Mouse (Mus musculus): ENCODE data around the gene Gcnt7. TPM values are rescaled to one million over a fixed set of nuclear protein-coding genes. Genes with fewer than 3 reads are reported as not detected.

The Gcnt7 gene
- polyA plus RNA-seq, 1 experiment from 2014 or later = 1.1 TPM

GRCm38 (mm10) chr2:172413894-172414293 lies 44.5 kb downstream of the Gcnt7 start:
- H3K9ac ChIP-seq = no peak overlapping the region
- H3K9me3 ChIP-seq (ENCODE audit: control insufficient read depth, low read length) = no peaks in the 10 kb centered on the region
- DNase-seq (ENCODE audit: low spot score) (no peak), ATAC-seq (ENCODE audit: low FRiP score) (no peak)
- H3K36me3 ChIP-seq (replicated peaks; ENCODE audit: control insufficient read depth, insufficient read depth) = no peaks in the 10 kb centered on the region
- no peak overlapping the region for H3K27ac ChIP-seq
- no peak overlapping the region for H3K4me3 ChIP-seq (replicated peaks; ENCODE audit: low read length)
- no peaks in the 10 kb centered on the region for H3K27me3 ChIP-seq (ENCODE audit: control insufficient read depth, insufficient read depth, low read length)
- no peak overlapping the region for H3K4me2 ChIP-seq (replicated peaks)
- WGBS = 41% methylated on average over 5 of the region's 5 CpGs
- 0 out of 2 replicates have a peak, but pooled peaks cover 2% of the 10 kb centered on the region for H3K4me1 ChIP-seq (replicated peaks; ENCODE audit: control insufficient read depth, insufficient read depth, low read length)

DNA sequence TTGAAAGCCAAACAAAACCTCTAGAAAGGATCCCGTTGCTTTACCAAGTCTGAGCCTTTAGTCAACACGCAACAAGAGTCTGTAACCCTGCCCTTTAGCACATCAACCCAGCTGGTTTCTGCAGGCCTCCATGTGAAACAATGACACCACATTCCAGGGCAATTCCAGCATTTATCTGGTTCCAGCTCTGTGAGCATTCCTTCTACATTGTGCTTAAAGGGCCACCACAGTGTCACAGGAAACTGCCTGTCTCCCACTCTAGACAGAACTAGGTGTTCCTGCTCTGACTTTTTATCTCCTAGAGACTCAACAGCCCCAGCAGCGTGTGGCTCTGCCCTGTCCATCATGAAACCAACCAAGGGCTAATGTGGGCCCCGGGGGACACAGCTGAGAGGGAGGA lies 45.1 kb downstream of the Gcnt7 start:
- H3K36me3 ChIP-seq (replicated peaks; ENCODE audit: control insufficient read depth, insufficient read depth) = no peaks in the 10 kb centered on the region
- H3K4me3 ChIP-seq (replicated peaks; ENCODE audit: low read length) = no peak overlapping the region
- WGBS = 15% methylated on average over 4 of the region's 4 CpGs
- ATAC-seq (ENCODE audit: low FRiP score) (no peak), DNase-seq (ENCODE audit: low spot score) (no peak)
- no peaks in the 10 kb centered on the region for H3K9me3 ChIP-seq (ENCODE audit: control insufficient read depth, low read length)
- no peak overlapping the region for H3K4me2 ChIP-seq (replicated peaks)
- H3K27me3 ChIP-seq (ENCODE audit: control insufficient read depth, insufficient read depth, low read length) = no peaks in the 10 kb centered on the region
- H3K27ac ChIP-seq = no peak overlapping the region
- H3K9ac ChIP-seq = no peak overlapping the region
- 0 out of 2 replicates have a peak, but pooled peaks cover 2% of the 10 kb centered on the region for H3K4me1 ChIP-seq (replicated peaks; ENCODE audit: control insufficient read depth, insufficient read depth, low read length)

DNA sequence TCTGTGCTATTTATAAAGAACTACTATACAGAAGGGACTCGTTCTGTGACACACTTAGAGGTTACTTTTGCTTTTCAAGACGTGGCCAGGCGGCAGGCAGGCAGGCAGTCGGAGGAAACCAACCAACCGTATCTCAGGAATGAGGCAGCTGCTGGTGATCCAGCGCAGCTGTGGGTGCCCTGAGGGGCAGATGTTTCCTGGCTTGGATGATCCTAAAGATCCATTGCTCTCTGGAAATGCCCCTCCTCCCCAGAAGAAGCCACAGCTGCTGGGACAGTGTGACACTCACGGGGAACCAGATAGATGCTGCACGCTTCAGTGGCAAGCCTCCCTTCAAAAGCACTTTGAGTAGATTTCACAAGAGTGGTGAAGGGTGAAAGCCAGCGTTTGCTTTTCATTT lies 45.9 kb downstream of the Gcnt7 start:
- no peak overlapping the region for H3K27ac ChIP-seq
- peak overlapping the region; percentile 7; the same call in 1 of the 2 replicates for H3K4me2 ChIP-seq (replicated peaks)
- H3K4me1 ChIP-seq (replicated peaks; ENCODE audit: control insufficient read depth, insufficient read depth, low read length) = 0 out of 2 replicates have a peak, but pooled peaks cover 2% of the 10 kb centered on the region
- H3K27me3 ChIP-seq (ENCODE audit: control insufficient read depth, insufficient read depth, low read length) = no peaks in the 10 kb centered on the region
- no peak overlapping the region for H3K9ac ChIP-seq
- no peaks in the 10 kb centered on the region for H3K36me3 ChIP-seq (replicated peaks; ENCODE audit: control insufficient read depth, insufficient read depth)
- ATAC-seq (ENCODE audit: low FRiP score) = peak; percentile 65; the same call in 1 of the 2 replicates
- H3K9me3 ChIP-seq (ENCODE audit: control insufficient read depth, low read length) = no peaks in the 10 kb centered on the region
- 8% methylated on average over 9 of the region's 9 CpGs for WGBS
- peak; percentile 44 for DNase-seq (ENCODE audit: low spot score)
- no peak overlapping the region for H3K4me3 ChIP-seq (replicated peaks; ENCODE audit: low read length)

DNA sequence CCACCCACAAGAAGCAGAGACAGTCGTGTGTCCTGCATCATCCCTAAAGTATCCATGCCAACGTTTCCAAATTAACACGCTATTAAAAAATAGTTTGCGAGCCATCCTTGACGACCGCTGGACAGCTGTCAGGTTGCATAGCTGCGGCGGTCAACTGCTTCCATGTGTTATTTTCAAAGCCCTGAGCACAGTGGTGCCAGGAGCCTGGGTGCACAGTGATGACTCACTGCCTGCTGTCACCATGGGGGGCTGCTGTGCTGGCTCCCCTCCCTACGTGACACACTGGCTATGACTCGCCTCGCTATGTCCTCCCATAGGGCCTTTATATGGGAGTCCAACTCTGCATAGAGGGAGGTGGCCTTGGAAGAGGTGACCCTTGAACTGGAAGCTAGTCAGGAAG lies 47.3 kb downstream of the Gcnt7 start:
- Histone ChIP-seq H3K27ac (no peak overlapping the region), H3K4me2 (replicated peaks) (no peak overlapping the region), H3K27me3 (ENCODE audit: control insufficient read depth, insufficient read depth, low read length) (no peaks in the 10 kb centered on the region), H3K36me3 (replicated peaks; ENCODE audit: control insufficient read depth, insufficient read depth) (no peaks in the 10 kb centered on the region), H3K4me3 (replicated peaks; ENCODE audit: low read length) (no peak overlapping the region), H3K9ac (no peak overlapping the region), H3K4me1 (replicated peaks; ENCODE audit: control insufficient read depth, insufficient read depth, low read length) (0 out of 2 replicates have a peak, but pooled peaks cover 2% of the 10 kb centered on the region), H3K9me3 (ENCODE audit: control insufficient read depth, low read length) (no peaks in the 10 kb centered on the region)
- no peak for ATAC-seq (ENCODE audit: low FRiP score)
- DNase-seq (ENCODE audit: low spot score) = no peak
- 83% methylated on average over 11 of the region's 11 CpGs for WGBS

- Histone ChIP-seq H3K36me3 (replicated peaks; ENCODE audit: control insufficient read depth, insufficient read depth) (no peaks in the 10 kb centered on the region), H3K27me3 (ENCODE audit: control insufficient read depth, insufficient read depth, low read length) (no peaks in the 10 kb centered on the region), H3K4me1 (replicated peaks; ENCODE audit: control insufficient read depth, insufficient read depth, low read length) (0 out of 2 replicates have a peak, but pooled peaks cover 2% of the 10 kb centered on the region), H3K27ac (no peak overlapping the region), H3K4me2 (replicated peaks) (no peak overlapping the region), H3K4me3 (replicated peaks; ENCODE audit: low read length) (no peak overlapping the region), H3K9ac (no peak overlapping the region), H3K9me3 (ENCODE audit: control insufficient read depth, low read length) (no peaks in the 10 kb centered on the region)
- WGBS = 80% methylated on average over 2 of the region's 2 CpGs
- no peak for DNase-seq (ENCODE audit: low spot score)
- ATAC-seq (ENCODE audit: low FRiP score) = no peak
Observed at GRCm38 (mm10) chr2:172410686-172411085, 47.7 kb downstream of the Gcnt7 start.

DNA sequence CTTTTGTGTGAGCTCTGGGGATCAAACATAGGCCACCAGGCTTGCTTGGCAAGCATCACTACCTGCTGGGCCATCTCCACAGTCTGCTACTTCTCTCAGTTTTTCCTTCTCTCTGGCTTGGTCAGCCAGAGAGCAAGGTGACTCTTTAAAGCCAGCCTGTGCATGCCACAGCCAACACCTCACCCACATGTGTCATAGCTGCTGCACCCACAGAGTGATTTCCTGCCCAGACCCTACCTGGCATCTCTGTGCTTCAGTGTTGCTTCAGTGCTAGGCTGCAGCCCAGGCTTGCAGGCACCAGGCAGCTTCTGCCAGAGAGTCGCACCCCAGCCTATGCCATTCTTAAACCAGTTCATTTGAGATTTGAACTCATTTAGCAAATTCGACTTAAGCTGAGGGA lies 50.9 kb downstream of the Gcnt7 start:
- ATAC-seq (ENCODE audit: low FRiP score) = no peak
- Histone ChIP-seq H3K4me3 (replicated peaks; ENCODE audit: low read length) (no peak overlapping the region), H3K4me2 (replicated peaks) (no peak overlapping the region), H3K9me3 (ENCODE audit: control insufficient read depth, low read length) (no peaks in the 10 kb centered on the region), H3K9ac (no peak overlapping the region), H3K27ac (no peak overlapping the region), H3K27me3 (ENCODE audit: control insufficient read depth, insufficient read depth, low read length) (no peaks in the 10 kb centered on the region), H3K4me1 (replicated peaks; ENCODE audit: control insufficient read depth, insufficient read depth, low read length) (0 out of 2 replicates have a peak, but pooled peaks cover 2% of the 10 kb centered on the region), H3K36me3 (replicated peaks; ENCODE audit: control insufficient read depth, insufficient read depth) (no peaks in the 10 kb centered on the region)
- WGBS = 84% methylated on average over 2 of the region's 2 CpGs
- no peak for DNase-seq (ENCODE audit: low spot score)

- Histone ChIP-seq H3K9ac (no peak overlapping the region), H3K4me2 (replicated peaks) (no peak overlapping the region), H3K27me3 (ENCODE audit: control insufficient read depth, insufficient read depth, low read length) (no peaks in the 10 kb centered on the region), H3K27ac (no peak overlapping the region), H3K4me1 (replicated peaks; ENCODE audit: control insufficient read depth, insufficient read depth, low read length) (no peaks in the 10 kb centered on the region), H3K36me3 (replicated peaks; ENCODE audit: control insufficient read depth, insufficient read depth) (no peaks in the 10 kb centered on the region), H3K9me3 (ENCODE audit: control insufficient read depth, low read length) (no peaks in the 10 kb centered on the region), H3K4me3 (replicated peaks; ENCODE audit: low read length) (no peak overlapping the region)
- no peak for ATAC-seq (ENCODE audit: low FRiP score)
- WGBS = 72% methylated on average over 4 of the region's 4 CpGs
- DNase-seq (ENCODE audit: low spot score) = no peak
Observed at GRCm38 (mm10) chr2:172406173-172406572, 52.2 kb downstream of the Gcnt7 start.

DNA sequence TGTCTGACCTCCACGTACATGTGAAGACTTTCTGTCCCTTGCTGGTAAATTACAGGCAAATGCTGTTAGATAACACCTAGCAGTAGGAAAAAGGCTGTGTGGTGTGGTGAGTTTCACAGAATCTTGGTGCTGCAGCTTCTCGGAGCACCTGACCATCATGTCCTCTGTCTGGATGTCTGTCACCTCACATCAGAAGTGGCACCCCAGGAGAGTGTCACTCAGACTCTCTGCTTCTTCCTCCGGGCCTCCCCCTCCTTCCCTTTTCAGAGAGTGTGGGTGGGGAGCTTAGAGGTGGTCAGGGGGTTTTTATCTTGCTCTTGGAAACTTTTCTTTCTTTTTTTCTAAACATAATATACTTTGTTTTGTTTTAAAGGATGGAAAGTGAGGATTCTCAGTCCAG lies 53.4 kb downstream of the Gcnt7 start:
- Histone ChIP-seq H3K36me3 (replicated peaks; ENCODE audit: control insufficient read depth, insufficient read depth) (no peaks in the 10 kb centered on the region), H3K9me3 (ENCODE audit: control insufficient read depth, low read length) (no peaks in the 10 kb centered on the region), H3K9ac (no peak overlapping the region), H3K27ac (no peak overlapping the region), H3K4me2 (replicated peaks) (no peak overlapping the region), H3K4me3 (replicated peaks; ENCODE audit: low read length) (no peak overlapping the region), H3K4me1 (replicated peaks; ENCODE audit: control insufficient read depth, insufficient read depth, low read length) (no peaks in the 10 kb centered on the region), H3K27me3 (ENCODE audit: control insufficient read depth, insufficient read depth, low read length) (no peaks in the 10 kb centered on the region)
- no peak for ATAC-seq (ENCODE audit: low FRiP score)
- 77% methylated on average over 3 of the region's 3 CpGs for WGBS
- DNase-seq (ENCODE audit: low spot score) = no peak

DNA sequence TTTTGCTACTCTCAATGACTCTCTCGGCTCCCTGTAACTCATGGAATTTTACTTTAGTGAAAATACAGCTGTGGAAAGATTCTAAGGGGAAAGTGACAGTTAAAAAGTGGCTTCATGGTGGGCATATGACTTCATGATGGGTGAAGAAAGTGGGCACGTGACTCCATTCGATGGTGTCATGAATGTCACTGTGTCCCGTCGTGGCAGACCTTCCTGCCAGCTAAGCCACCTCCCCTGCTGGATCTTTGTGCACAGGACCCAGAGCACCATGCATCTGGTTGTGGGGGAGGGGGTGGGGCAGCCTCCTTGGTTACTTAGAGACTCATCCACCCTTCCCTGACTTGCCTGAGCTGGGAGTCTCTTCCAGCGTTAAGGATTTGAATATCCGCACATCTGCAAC lies 54.2 kb downstream of the Gcnt7 start:
- Histone ChIP-seq H3K36me3 (replicated peaks; ENCODE audit: control insufficient read depth, insufficient read depth) (no peaks in the 10 kb centered on the region), H3K27ac (no peak overlapping the region), H3K27me3 (ENCODE audit: control insufficient read depth, insufficient read depth, low read length) (no peaks in the 10 kb centered on the region), H3K4me2 (replicated peaks) (no peak overlapping the region), H3K4me1 (replicated peaks; ENCODE audit: control insufficient read depth, insufficient read depth, low read length) (no peaks in the 10 kb centered on the region), H3K4me3 (replicated peaks; ENCODE audit: low read length) (no peak overlapping the region), H3K9ac (no peak overlapping the region), H3K9me3 (ENCODE audit: control insufficient read depth, low read length) (no peaks in the 10 kb centered on the region)
- 69% methylated on average over 7 of the region's 7 CpGs for WGBS
- ATAC-seq (ENCODE audit: low FRiP score) = no peak
- no peak for DNase-seq (ENCODE audit: low spot score)
